Mouse (Mus musculus) kidney, adult 2 months (tissue): ENCODE measurements around the gene Rpl22.

Source experiments
- CTCF ChIP-seq: fragments of 200-500 bp; conservative IDR thresholded peaks from 2 replicates; pipeline ENCODE4 v1.5.1; 2011; ENCODE audit warnings: low read depth, mild to moderate bottlenecking, control low read depth, low read length, moderate library complexity, mixed read lengths; ENCODE audit not compliant: insufficient read depth, insufficient read length
- POLR2A ChIP-seq: fragments of 200-500 bp; IDR thresholded peaks from one replicate; pipeline ENCODE4 v1.6.1; 2011; ENCODE audit warnings: low read depth, low read length, control low read depth

- TF ChIP-seq CTCF (peak; percentile 58), POLR2A (no peak)
Observed at GRCm38 (mm10) chr4:152276389-152277347, 48.9 kb upstream of the Rpl22 start.
